ENCODE assay signal across 21 mouse cellular contexts in the genomic region with DNA sequence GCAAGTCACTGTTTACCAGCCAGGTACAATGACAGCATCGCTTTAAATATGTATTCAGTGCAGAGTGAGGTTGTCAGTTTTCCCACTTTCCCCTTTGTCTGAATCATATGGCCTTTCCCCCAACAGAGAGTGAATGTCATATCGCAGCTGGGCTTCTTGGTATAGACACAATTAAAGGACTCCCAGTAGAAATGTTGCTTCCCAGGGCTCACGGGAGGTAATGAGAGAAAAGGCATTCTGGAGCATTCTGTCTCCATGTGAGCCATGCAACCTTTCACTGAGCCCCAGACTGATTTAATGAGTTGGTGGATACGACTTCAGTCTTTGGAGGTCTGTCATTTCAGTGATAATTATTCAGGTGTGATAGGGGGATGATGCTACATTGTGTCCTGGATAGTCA.
DNase-seq lines count a peak whose midpoint lies in the region; ATAC-seq and TF ChIP-seq lines count a peak whose summit lies in the region.
"Had no signal": no experiment of that assay in that cellular context is flagged by ENCODE, and none has a peak within 500 bp of the region (broad histone marks: within the 10 kb centered on the region; RNA-seq: fewer than 3 reads in every experiment).

No protein-coding gene starts in this region.

- H3K4me2 ChIP-seq in forebrain, embryonic 12.5 days, result no peak overlapping the region
- H3K4me2 ChIP-seq in forebrain, embryonic 11.5 days (ENCODE audit: low read depth, low read length, severe bottlenecking), result no peak overlapping the region
- no peak overlapping the region for H3K4me2 ChIP-seq in midbrain, embryonic 13.5 days (replicated peaks)
- no peak overlapping the region for H3K4me2 ChIP-seq in hindbrain, embryonic 14.5 days (replicated peaks)
- no peak overlapping the region for H3K4me2 ChIP-seq in midbrain, postnatal 0 days (ENCODE audit: low read depth, low read length, poor library complexity, severe bottlenecking)
- H3K4me2 ChIP-seq: forebrain, embryonic 15.5 days; heart, embryonic 13.5 days; kidney, embryonic 15.5 days; stomach, embryonic 15.5 days had no signal

- H3K9ac ChIP-seq in forebrain, embryonic 12.5 days, result no peak overlapping the region
- no peak overlapping the region for H3K9ac ChIP-seq in forebrain, embryonic 11.5 days (ENCODE audit: low read length)
- no peak overlapping the region for H3K9ac ChIP-seq in midbrain, embryonic 13.5 days (replicated peaks)
- H3K9ac ChIP-seq in hindbrain, embryonic 14.5 days, result no peak overlapping the region
- no peak overlapping the region for H3K9ac ChIP-seq in midbrain, postnatal 0 days (replicated peaks; ENCODE audit: low read length, poor library complexity, severe bottlenecking)
- H3K9ac ChIP-seq: forebrain, embryonic 15.5 days; heart, embryonic 13.5 days; kidney, embryonic 15.5 days; stomach, embryonic 15.5 days had no signal

- WGBS in forebrain, embryonic 12.5 days, result 66% methylated on average over 4 of the region's 4 CpGs
- 81% methylated on average over 4 of the region's 4 CpGs for WGBS in forebrain, embryonic 11.5 days
- WGBS in midbrain, embryonic 13.5 days, result 59% methylated on average over 4 of the region's 4 CpGs
- 83% methylated on average over 4 of the region's 4 CpGs for whole genome bisulfite sequencing in midbrain, embryonic 10.5 days
- WGBS in hindbrain, embryonic 14.5 days, result 44% methylated on average over 4 of the region's 4 CpGs
- WGBS in midbrain, postnatal 0 days, result 57% methylated on average over 4 of the region's 4 CpGs

- no peak for TF ChIP-seq CTCF in midbrain, postnatal 0 days (IDR thresholded peaks at IDR 0.05)

- no peaks in the 10 kb centered on the region for H3K4me1 ChIP-seq in forebrain, embryonic 12.5 days
- no peaks in the 10 kb centered on the region for H3K4me1 ChIP-seq in forebrain, embryonic 11.5 days (replicated peaks; ENCODE audit: control insufficient read depth, insufficient read depth, low read length)
- H3K4me1 ChIP-seq in midbrain, embryonic 13.5 days (replicated peaks), result no peaks in the 10 kb centered on the region
- H3K4me1 ChIP-seq in midbrain, embryonic 10.5 days, result no peaks in the 10 kb centered on the region
- H3K4me1 ChIP-seq in hindbrain, embryonic 14.5 days (replicated peaks; ENCODE audit: control insufficient read depth, insufficient read depth, low read length), result no peaks in the 10 kb centered on the region
- H3K4me1 ChIP-seq in midbrain, postnatal 0 days (ENCODE audit: insufficient read depth, low read length), result no peaks in the 10 kb centered on the region
- H3K4me1 ChIP-seq: forebrain, embryonic 15.5 days; heart, embryonic 13.5 days; kidney, embryonic 15.5 days; stomach, embryonic 15.5 days had no signal

- no peak overlapping the region for H3K27ac ChIP-seq in forebrain, embryonic 12.5 days
- H3K27ac ChIP-seq in forebrain, embryonic 11.5 days (ENCODE audit: low read depth, low read length), result no peak overlapping the region
- peak overlapping the region; percentile 4; the same call in 1 of the 2 replicates for H3K27ac ChIP-seq in midbrain, embryonic 13.5 days
- no peak overlapping the region for H3K27ac ChIP-seq in midbrain, embryonic 10.5 days (replicated peaks)
- H3K27ac ChIP-seq in hindbrain, embryonic 14.5 days, result no peak overlapping the region
- no peak overlapping the region for H3K27ac ChIP-seq in midbrain, postnatal 0 days (ENCODE audit: low read depth, low read length)
- H3K27ac ChIP-seq: forebrain, embryonic 15.5 days; heart, embryonic 13.5 days; kidney, embryonic 15.5 days; stomach, embryonic 15.5 days had no signal

- DNase-seq in forebrain, embryonic 11.5 days (ENCODE audit: low spot score), result no peak
- DNase-seq in midbrain, embryonic 10.5 days (ENCODE audit: low spot score), result no peak
- peak; percentile 39 for DNase-seq in hindbrain, embryonic 14.5 days (ENCODE audit: low spot score)
- DNase-seq in midbrain, postnatal 0 days (ENCODE audit: low spot score), result peak; percentile 5
- DNase-seq: adrenal gland, postnatal 14 days; cerebellum, adult 9-10 months; gastrocnemius, postnatal 25 days; heart, adult 18-20 months; heart, postnatal 14 days; kidney, adult 11 months; kidney, postnatal 36 days; layer of hippocampus, postnatal 36 days; lung, postnatal 4 days; thymus, postnatal 4 days had no signal

- H3K4me3 ChIP-seq in forebrain, embryonic 12.5 days (replicated peaks), result no peak overlapping the region
- no peak overlapping the region for H3K4me3 ChIP-seq in forebrain, embryonic 11.5 days (ENCODE audit: low read depth, low read length)
- H3K4me3 ChIP-seq in midbrain, embryonic 13.5 days (replicated peaks), result no peak overlapping the region
- no peak overlapping the region for H3K4me3 ChIP-seq in midbrain, embryonic 10.5 days
- H3K4me3 ChIP-seq in hindbrain, embryonic 14.5 days (replicated peaks; ENCODE audit: low read length), result no peak overlapping the region
- H3K4me3 ChIP-seq in midbrain, postnatal 0 days (ENCODE audit: low read depth, low read length), result no peak overlapping the region
- H3K4me3 ChIP-seq: forebrain, embryonic 15.5 days; heart, embryonic 13.5 days; kidney, embryonic 15.5 days; stomach, embryonic 15.5 days had no signal

- no peaks in the 10 kb centered on the region for H3K36me3 ChIP-seq in forebrain, embryonic 12.5 days (replicated peaks)
- no peaks in the 10 kb centered on the region for H3K36me3 ChIP-seq in forebrain, embryonic 11.5 days (ENCODE audit: control insufficient read depth, insufficient read depth, low read length)
- H3K36me3 ChIP-seq in midbrain, embryonic 13.5 days, result no peaks in the 10 kb centered on the region
- no peaks in the 10 kb centered on the region for H3K36me3 ChIP-seq in midbrain, embryonic 10.5 days
- no peaks in the 10 kb centered on the region for H3K36me3 ChIP-seq in hindbrain, embryonic 14.5 days (replicated peaks; ENCODE audit: control insufficient read depth, insufficient read depth)
- no peaks in the 10 kb centered on the region for H3K36me3 ChIP-seq in midbrain, postnatal 0 days (ENCODE audit: insufficient read depth, low read length)
- H3K36me3 ChIP-seq: forebrain, embryonic 15.5 days; heart, embryonic 13.5 days; kidney, embryonic 15.5 days; stomach, embryonic 15.5 days had no signal

- H3K9me3 ChIP-seq in forebrain, embryonic 12.5 days, result no peaks in the 10 kb centered on the region
- H3K9me3 ChIP-seq in forebrain, embryonic 11.5 days (ENCODE audit: control insufficient read depth, low read length), result no peaks in the 10 kb centered on the region
- no peaks in the 10 kb centered on the region for H3K9me3 ChIP-seq in midbrain, embryonic 13.5 days
- H3K9me3 ChIP-seq in midbrain, embryonic 10.5 days (replicated peaks), result no peaks in the 10 kb centered on the region
- no peaks in the 10 kb centered on the region for H3K9me3 ChIP-seq in hindbrain, embryonic 14.5 days (ENCODE audit: control insufficient read depth, low read length)
- H3K9me3 ChIP-seq in midbrain, postnatal 0 days (ENCODE audit: low read length), result no peaks in the 10 kb centered on the region
- H3K9me3 ChIP-seq: forebrain, embryonic 15.5 days; kidney, embryonic 15.5 days; stomach, embryonic 15.5 days had no signal

- peak; percentile 44; the same call in 1 of the 2 replicates for ATAC-seq in forebrain, embryonic 12.5 days (ENCODE audit: low FRiP score)
- ATAC-seq in forebrain, embryonic 11.5 days (replicated peaks; ENCODE audit: low FRiP score), result no peak
- ATAC-seq in midbrain, embryonic 13.5 days, result peak; percentile 83
- 0 out of 2 replicates have a peak, but pooled peaks have one; percentile 46 for ATAC-seq in hindbrain, embryonic 14.5 days (ENCODE audit: low FRiP score)
- ATAC-seq in midbrain, postnatal 0 days (ENCODE audit: low FRiP score), result peak; percentile 52
- ATAC-seq in monocyte, adult 5-6 weeks (replicated peaks; ENCODE audit: insufficient number of reproducible peaks, low FRiP score, low TSS enrichment, poor library complexity, severe bottlenecking), result no peak
- ATAC-seq: forebrain, embryonic 15.5 days had no signal

- H3K27me3 ChIP-seq in forebrain, embryonic 12.5 days, result no peaks in the 10 kb centered on the region
- H3K27me3 ChIP-seq in forebrain, embryonic 11.5 days (ENCODE audit: control insufficient read depth, insufficient read depth, low read length), result no peaks in the 10 kb centered on the region
- H3K27me3 ChIP-seq in midbrain, embryonic 13.5 days, result no peaks in the 10 kb centered on the region
- H3K27me3 ChIP-seq in midbrain, embryonic 10.5 days (ENCODE audit: low read depth, poor library complexity, severe bottlenecking), result no peaks in the 10 kb centered on the region
- H3K27me3 ChIP-seq in hindbrain, embryonic 14.5 days (ENCODE audit: control insufficient read depth, insufficient read depth, low read length), result no peaks in the 10 kb centered on the region
- no peaks in the 10 kb centered on the region for H3K27me3 ChIP-seq in midbrain, postnatal 0 days (ENCODE audit: insufficient read depth, low read length)
- H3K27me3 ChIP-seq: forebrain, embryonic 15.5 days; heart, embryonic 13.5 days; kidney, embryonic 15.5 days; stomach, embryonic 15.5 days had no signal

Comparison
In these comparisons a context has a peak if more than half of its experiments do, and no peak if none do; other contexts are left out.
1. ATAC-seq: peak in forebrain, embryonic 12.5 days (single experiment), midbrain, embryonic 13.5 days (single experiment), hindbrain, embryonic 14.5 days (single experiment) and midbrain, postnatal 0 days (single experiment); none in forebrain, embryonic 11.5 days (single experiment) and monocyte, adult 5-6 weeks (single experiment).
2. DNase-seq: peak in hindbrain, embryonic 14.5 days (single experiment) and midbrain, postnatal 0 days (single experiment); none in forebrain, embryonic 11.5 days (single experiment) and midbrain, embryonic 10.5 days (single experiment).